20 mouse cellular contexts compared by ENCODE assay signal in genomic region chr16:52100466-52100865, GRCm38 (mm10).
DNase-seq lines count a peak whose midpoint lies in the region; ATAC-seq lines count a peak whose summit lies in the region.
"Had no signal": no experiment of that assay in that cellular context is flagged by ENCODE, and none has a peak within 500 bp of the region (broad histone marks: within the 10 kb centered on the region; RNA-seq: fewer than 3 reads in every experiment).

No protein-coding gene starts in this region.

- no peaks in the 10 kb centered on the region for H3K9me3 ChIP-seq in heart, embryonic 15.5 days (replicated peaks)
- no peaks in the 10 kb centered on the region for H3K9me3 ChIP-seq in heart, embryonic 11.5 days (replicated peaks; ENCODE audit: control insufficient read depth, low read length)
- no peaks in the 10 kb centered on the region for H3K9me3 ChIP-seq in kidney, embryonic 14.5 days (ENCODE audit: control insufficient read depth, low read length)
- no peaks in the 10 kb centered on the region for H3K9me3 ChIP-seq in neural tube, embryonic 15.5 days (replicated peaks)
- H3K9me3 ChIP-seq: embryonic facial prominence, embryonic 10.5 days; forebrain, embryonic 10.5 days; hindbrain, embryonic 12.5 days had no signal

- no peak overlapping the region for H3K4me3 ChIP-seq in heart, embryonic 15.5 days
- H3K4me3 ChIP-seq in heart, embryonic 11.5 days (ENCODE audit: low read depth, low read length): no peak overlapping the region
- no peak overlapping the region for H3K4me3 ChIP-seq in kidney, embryonic 14.5 days (ENCODE audit: low read length)
- no peak overlapping the region for H3K4me3 ChIP-seq in neural tube, embryonic 15.5 days (replicated peaks)
- H3K4me3 ChIP-seq: embryonic facial prominence, embryonic 10.5 days; forebrain, embryonic 10.5 days; heart, adult 2 months; hindbrain, embryonic 12.5 days had no signal

- WGBS in heart, embryonic 15.5 days: 60% methylated on average over 6 of the region's 6 CpGs
- 67% methylated on average over 6 of the region's 6 CpGs for WGBS in heart, embryonic 11.5 days (ENCODE audit: insufficient replicate concordance)
- WGBS in kidney, embryonic 14.5 days: 72% methylated on average over 6 of the region's 6 CpGs
- 83% methylated on average over 6 of the region's 6 CpGs for WGBS in neural tube, embryonic 15.5 days

- no peaks in the 10 kb centered on the region for H3K27me3 ChIP-seq in heart, embryonic 15.5 days
- no peaks in the 10 kb centered on the region for H3K27me3 ChIP-seq in heart, embryonic 11.5 days (ENCODE audit: control insufficient read depth, insufficient read depth, low read length)
- H3K27me3 ChIP-seq in kidney, embryonic 14.5 days (ENCODE audit: control insufficient read depth, insufficient read depth, low read length): no peaks in the 10 kb centered on the region
- H3K27me3 ChIP-seq in neural tube, embryonic 15.5 days (replicated peaks): no peaks in the 10 kb centered on the region
- H3K27me3 ChIP-seq: hindbrain, embryonic 12.5 days had no signal

- no peak overlapping the region for H3K4me2 ChIP-seq in heart, embryonic 15.5 days
- H3K4me2 ChIP-seq in heart, embryonic 11.5 days: no peak overlapping the region
- no peak overlapping the region for H3K4me2 ChIP-seq in kidney, embryonic 14.5 days (replicated peaks; ENCODE audit: low read depth, low read length)
- no peak overlapping the region for H3K4me2 ChIP-seq in neural tube, embryonic 15.5 days
- H3K4me2 ChIP-seq: hindbrain, embryonic 12.5 days had no signal

- DNase-seq in kidney, adult 8-10 months: peak; percentile 50 to 53
- peak; percentile 26 for DNase-seq in fat pad, adult 2 months (ENCODE audit: extremely low read depth, low read depth, low spot score)
- DNase-seq in kidney, postnatal 25 days: peak; percentile 35 to 59
- DNase-seq: adrenal gland, adult 8-10 months; adrenal gland, postnatal 36 days; cerebellum, adult 2 months; cerebellum, postnatal 10 days; gastrocnemius, postnatal 36 days; heart, adult 2 months; heart, postnatal 36 days had no signal

- 0 out of 2 replicates have a peak overlapping the region, but pooled peaks have one; percentile 35 for H3K27ac ChIP-seq in heart, embryonic 15.5 days
- H3K27ac ChIP-seq in heart, embryonic 11.5 days (ENCODE audit: low read depth, low read length): no peak overlapping the region
- no peak overlapping the region for H3K27ac ChIP-seq in kidney, embryonic 14.5 days (ENCODE audit: low read depth, low read length)
- H3K27ac ChIP-seq in neural tube, embryonic 15.5 days (replicated peaks): no peak overlapping the region
- H3K27ac ChIP-seq: embryonic facial prominence, embryonic 10.5 days; forebrain, embryonic 10.5 days; heart, adult 2 months; hindbrain, embryonic 12.5 days had no signal

- H3K36me3 ChIP-seq in heart, embryonic 15.5 days: no peaks in the 10 kb centered on the region
- no peaks in the 10 kb centered on the region for H3K36me3 ChIP-seq in heart, embryonic 11.5 days (ENCODE audit: control insufficient read depth, insufficient read depth, low read length)
- peaks cover 3% of the 10 kb centered on the region; the same call in 1 of the 2 replicates for H3K36me3 ChIP-seq in kidney, embryonic 14.5 days (ENCODE audit: control insufficient read depth, insufficient read depth, low read length)
- H3K36me3 ChIP-seq in neural tube, embryonic 15.5 days: no peaks in the 10 kb centered on the region

- no peak for ATAC-seq in heart, embryonic 15.5 days (replicated peaks; ENCODE audit: insufficient number of reproducible peaks, insufficient read depth, low FRiP score, low read depth)
- ATAC-seq in heart, embryonic 11.5 days (replicated peaks; ENCODE audit: insufficient number of reproducible peaks, low FRiP score, low TSS enrichment): no peak
- no peak for ATAC-seq in kidney, embryonic 14.5 days (ENCODE audit: low FRiP score, low TSS enrichment)
- no peak for ATAC-seq in neural tube, embryonic 15.5 days (ENCODE audit: low FRiP score)
- ATAC-seq: forebrain, embryonic 14.5 days; hindbrain, embryonic 16.5 days; inflammation-experienced regulatory T-cells, adult 6 months had no signal

- H3K4me1 ChIP-seq in heart, embryonic 15.5 days (replicated peaks): peaks cover 29% of the 10 kb centered on the region
- peaks cover 18% of the 10 kb centered on the region for H3K4me1 ChIP-seq in heart, embryonic 11.5 days (ENCODE audit: control insufficient read depth, insufficient read depth, low read length)
- no peaks in the 10 kb centered on the region for H3K4me1 ChIP-seq in kidney, embryonic 14.5 days (ENCODE audit: control insufficient read depth, insufficient read depth, low read length)
- no peaks in the 10 kb centered on the region for H3K4me1 ChIP-seq in neural tube, embryonic 15.5 days

- H3K9ac ChIP-seq in heart, embryonic 15.5 days: no peak overlapping the region
- no peak overlapping the region for H3K9ac ChIP-seq in heart, embryonic 11.5 days (ENCODE audit: low read depth, low read length)
- no peak overlapping the region for H3K9ac ChIP-seq in kidney, embryonic 14.5 days (ENCODE audit: low read depth, low read length)
- H3K9ac ChIP-seq in neural tube, embryonic 15.5 days (replicated peaks): no peak overlapping the region
- H3K9ac ChIP-seq: hindbrain, embryonic 12.5 days had no signal
